ENCODE assay signal across 8 mouse cellular contexts in genomic region chr13:11338297-11338616, GRCm38 (mm10).
DNase-seq lines count a peak whose midpoint lies in the region; ATAC-seq lines count a peak whose summit lies in the region.

No protein-coding gene starts in this region.

- no peaks in the 10 kb centered on the region for H3K9me3 ChIP-seq in midbrain, embryonic 16.5 days (replicated peaks; ENCODE audit: control insufficient read depth, low read length, poor library complexity, severe bottlenecking)

- no peaks in the 10 kb centered on the region for H3K27me3 ChIP-seq in midbrain, embryonic 16.5 days (ENCODE audit: control insufficient read depth, insufficient read depth, low read depth, low read length)

- no peak overlapping the region for H3K4me3 ChIP-seq in midbrain, embryonic 16.5 days (ENCODE audit: low read depth, low read length)

- peak; percentile 2 for DNase-seq in adrenal gland, adult 2 months
- DNase-seq in adrenal gland, adult 8-10 months, result no peak
- DNase-seq in cerebellum, adult 9-11 months, result peak; percentile 13
- peak; percentile 8 for DNase-seq in heart, postnatal 4 days
- no peak for DNase-seq in gastrocnemius, adult 18-20 months (ENCODE audit: low spot score)

- H3K4me2 ChIP-seq in midbrain, embryonic 16.5 days (ENCODE audit: low read length), result no peak overlapping the region

- H3K27ac ChIP-seq in midbrain, embryonic 16.5 days (ENCODE audit: low read length), result peak overlapping the region; percentile 43

- H3K36me3 ChIP-seq in midbrain, embryonic 16.5 days (ENCODE audit: control insufficient read depth, insufficient read depth, low read length), result no peaks in the 10 kb centered on the region

- H3K9ac ChIP-seq in midbrain, embryonic 16.5 days (ENCODE audit: low read depth, low read length), result no peak overlapping the region

- H3K4me1 ChIP-seq in midbrain, embryonic 16.5 days (ENCODE audit: control insufficient read depth, insufficient read depth, low read length), result peaks cover 8% of the 10 kb centered on the region

- WGBS in midbrain, embryonic 16.5 days, result 50% methylated on average over 9 of the region's 9 CpGs

- peak; percentile 83 for ATAC-seq in midbrain, embryonic 16.5 days
- no peak for ATAC-seq in activated CD4-positive, CD25-positive, alpha-beta regulatory T cell, adult 4 months
- no peak for ATAC-seq in CD4-positive, CD25-positive, alpha-beta regulatory T cell, adult 4 months

Comparison
In these comparisons a context has a peak if more than half of its experiments do, and no peak if none do; other contexts are left out.
1. DNase-seq: peak in adrenal gland, adult 2 months (single experiment), cerebellum, adult 9-11 months (single experiment) and heart, postnatal 4 days (single experiment); none in adrenal gland, adult 8-10 months (single experiment) and gastrocnemius, adult 18-20 months (single experiment).